Mouse (Mus musculus): ENCODE measurements around the gene Adamts2. TPM values are rescaled to one million over a fixed set of nuclear protein-coding genes. Genes with fewer than 3 reads are reported as not detected.

Gene Adamts2
- polyA plus RNA-seq, 1 experiment from 2014 or later = 25.7 TPM

- Histone ChIP-seq H3K4me3 (ENCODE audit: low read depth, low read length) (no peak overlapping the region), H3K27me3 (replicated peaks; ENCODE audit: control insufficient read depth, insufficient read depth, low read length) (no peaks in the 10 kb centered on the region), H3K4me1 (ENCODE audit: control insufficient read depth, insufficient read depth, low read length) (no peaks in the 10 kb centered on the region), H3K27ac (replicated peaks; ENCODE audit: low read depth, low read length) (no peak overlapping the region), H3K9me3 (ENCODE audit: control insufficient read depth, low read length) (peaks cover 15% of the 10 kb centered on the region), H3K9ac (ENCODE audit: low read depth, low read length) (no peak overlapping the region), H3K4me2 (ENCODE audit: low read depth, low read length) (no peak overlapping the region), H3K36me3 (ENCODE audit: control insufficient read depth, insufficient read depth, low read length) (no peaks in the 10 kb centered on the region)
- ATAC-seq (ENCODE audit: low read depth) = no peak
- no peak for DNase-seq (ENCODE audit: low spot score)
- 88% methylated on average over 4 of the region's 4 CpGs for WGBS
Measured at GRCm38 (mm10) chr11:50648143-50648807, 46.4 kb downstream of the Adamts2 start.

GRCm38 (mm10) chr11:50650037-50650436 lies 48.2 kb downstream of the Adamts2 start:
- H3K4me2 ChIP-seq (ENCODE audit: low read depth, low read length) = no peak overlapping the region
- H3K27me3 ChIP-seq (replicated peaks; ENCODE audit: control insufficient read depth, insufficient read depth, low read length) = no peaks in the 10 kb centered on the region
- H3K9me3 ChIP-seq (ENCODE audit: control insufficient read depth, low read length) = peaks cover 15% of the 10 kb centered on the region
- DNase-seq (ENCODE audit: low spot score) = no peak
- no peak overlapping the region for H3K27ac ChIP-seq (replicated peaks; ENCODE audit: low read depth, low read length)
- H3K4me3 ChIP-seq (ENCODE audit: low read depth, low read length) = no peak overlapping the region
- H3K9ac ChIP-seq (ENCODE audit: low read depth, low read length) = no peak overlapping the region
- no peak for ATAC-seq (ENCODE audit: low read depth)
- H3K36me3 ChIP-seq (ENCODE audit: control insufficient read depth, insufficient read depth, low read length) = no peaks in the 10 kb centered on the region
- WGBS = 87% methylated on average over 2 of the region's 2 CpGs
- H3K4me1 ChIP-seq (ENCODE audit: control insufficient read depth, insufficient read depth, low read length) = no peaks in the 10 kb centered on the region

GRCm38 (mm10) chr11:50653746-50654431 lies 52.0 kb downstream of the Adamts2 start:
- DNase-seq (ENCODE audit: low spot score) = no peak
- Histone ChIP-seq H3K9me3 (ENCODE audit: control insufficient read depth, low read length) (no peaks in the 10 kb centered on the region), H3K36me3 (ENCODE audit: control insufficient read depth, insufficient read depth, low read length) (no peaks in the 10 kb centered on the region), H3K4me3 (ENCODE audit: low read depth, low read length) (no peak overlapping the region), H3K27me3 (replicated peaks; ENCODE audit: control insufficient read depth, insufficient read depth, low read length) (no peaks in the 10 kb centered on the region), H3K4me2 (ENCODE audit: low read depth, low read length) (no peak overlapping the region), H3K9ac (ENCODE audit: low read depth, low read length) (no peak overlapping the region), H3K4me1 (ENCODE audit: control insufficient read depth, insufficient read depth, low read length) (no peaks in the 10 kb centered on the region), H3K27ac (replicated peaks; ENCODE audit: low read depth, low read length) (no peak overlapping the region)
- ATAC-seq (ENCODE audit: low read depth) = no peak
- WGBS = 82% methylated on average over 9 of the region's 9 CpGs

GRCm38 (mm10) chr11:50658826-50659225 lies 56.9 kb downstream of the Adamts2 start:
- Histone ChIP-seq H3K4me2 (ENCODE audit: low read depth, low read length) (no peak overlapping the region), H3K9ac (ENCODE audit: low read depth, low read length) (no peak overlapping the region), H3K27ac (replicated peaks; ENCODE audit: low read depth, low read length) (no peak overlapping the region), H3K9me3 (ENCODE audit: control insufficient read depth, low read length) (no peaks in the 10 kb centered on the region), H3K4me3 (ENCODE audit: low read depth, low read length) (no peak overlapping the region), H3K4me1 (ENCODE audit: control insufficient read depth, insufficient read depth, low read length) (no peaks in the 10 kb centered on the region), H3K27me3 (replicated peaks; ENCODE audit: control insufficient read depth, insufficient read depth, low read length) (no peaks in the 10 kb centered on the region), H3K36me3 (ENCODE audit: control insufficient read depth, insufficient read depth, low read length) (no peaks in the 10 kb centered on the region)
- ATAC-seq (ENCODE audit: low read depth) = no peak
- 73% methylated on average over 6 of the region's 6 CpGs for WGBS
- DNase-seq (ENCODE audit: low spot score) = no peak

GRCm38 (mm10) chr11:50662176-50662575 lies 60.3 kb downstream of the Adamts2 start:
- DNase-seq (ENCODE audit: low spot score) (no peak), ATAC-seq (ENCODE audit: low read depth) (no peak)
- Histone ChIP-seq H3K36me3 (ENCODE audit: control insufficient read depth, insufficient read depth, low read length) (no peaks in the 10 kb centered on the region), H3K4me3 (ENCODE audit: low read depth, low read length) (no peak overlapping the region), H3K4me2 (ENCODE audit: low read depth, low read length) (no peak overlapping the region), H3K9me3 (ENCODE audit: control insufficient read depth, low read length) (no peaks in the 10 kb centered on the region), H3K27me3 (replicated peaks; ENCODE audit: control insufficient read depth, insufficient read depth, low read length) (no peaks in the 10 kb centered on the region), H3K27ac (replicated peaks; ENCODE audit: low read depth, low read length) (no peak overlapping the region), H3K4me1 (ENCODE audit: control insufficient read depth, insufficient read depth, low read length) (no peaks in the 10 kb centered on the region), H3K9ac (ENCODE audit: low read depth, low read length) (no peak overlapping the region)
- 95% methylated on average over 3 of the region's 3 CpGs for WGBS

GRCm38 (mm10) chr11:50664826-50665225 lies 62.9 kb downstream of the Adamts2 start:
- Histone ChIP-seq H3K4me3 (ENCODE audit: low read depth, low read length) (no peak overlapping the region), H3K27ac (replicated peaks; ENCODE audit: low read depth, low read length) (no peak overlapping the region), H3K36me3 (ENCODE audit: control insufficient read depth, insufficient read depth, low read length) (no peaks in the 10 kb centered on the region), H3K9me3 (ENCODE audit: control insufficient read depth, low read length) (no peaks in the 10 kb centered on the region), H3K27me3 (replicated peaks; ENCODE audit: control insufficient read depth, insufficient read depth, low read length) (no peaks in the 10 kb centered on the region), H3K4me2 (ENCODE audit: low read depth, low read length) (no peak overlapping the region), H3K4me1 (ENCODE audit: control insufficient read depth, insufficient read depth, low read length) (no peaks in the 10 kb centered on the region), H3K9ac (ENCODE audit: low read depth, low read length) (no peak overlapping the region)
- DNase-seq (ENCODE audit: low spot score) (no peak), ATAC-seq (ENCODE audit: low read depth) (no peak)
- WGBS = 78% methylated on average over 4 of the region's 4 CpGs

GRCm38 (mm10) chr11:50669542-50670362 lies 67.9 kb downstream of the Adamts2 start:
- DNase-seq (ENCODE audit: low spot score) (peak; percentile 53), ATAC-seq (ENCODE audit: low read depth) (peak; percentile 35; the same call in 1 of the 2 replicates)
- 0 out of 2 replicates have a peak, but pooled peaks cover 6% of the 10 kb centered on the region for H3K4me1 ChIP-seq (ENCODE audit: control insufficient read depth, insufficient read depth, low read length)
- no peak overlapping the region for H3K4me3 ChIP-seq (ENCODE audit: low read depth, low read length)
- no peaks in the 10 kb centered on the region for H3K27me3 ChIP-seq (replicated peaks; ENCODE audit: control insufficient read depth, insufficient read depth, low read length)
- no peak overlapping the region for H3K27ac ChIP-seq (replicated peaks; ENCODE audit: low read depth, low read length)
- no peaks in the 10 kb centered on the region for H3K36me3 ChIP-seq (ENCODE audit: control insufficient read depth, insufficient read depth, low read length)
- no peak overlapping the region for H3K4me2 ChIP-seq (ENCODE audit: low read depth, low read length)
- no peaks in the 10 kb centered on the region for H3K9me3 ChIP-seq (ENCODE audit: control insufficient read depth, low read length)
- 71% methylated on average over 9 of the region's 9 CpGs for WGBS
- H3K9ac ChIP-seq (ENCODE audit: low read depth, low read length) = no peak overlapping the region

- Histone ChIP-seq H3K9ac (ENCODE audit: low read depth, low read length) (no peak overlapping the region), H3K27me3 (replicated peaks; ENCODE audit: control insufficient read depth, insufficient read depth, low read length) (no peaks in the 10 kb centered on the region), H3K36me3 (ENCODE audit: control insufficient read depth, insufficient read depth, low read length) (no peaks in the 10 kb centered on the region), H3K4me1 (ENCODE audit: control insufficient read depth, insufficient read depth, low read length) (0 out of 2 replicates have a peak, but pooled peaks cover 6% of the 10 kb centered on the region), H3K4me3 (ENCODE audit: low read depth, low read length) (no peak overlapping the region), H3K27ac (replicated peaks; ENCODE audit: low read depth, low read length) (no peak overlapping the region), H3K9me3 (ENCODE audit: control insufficient read depth, low read length) (no peaks in the 10 kb centered on the region), H3K4me2 (ENCODE audit: low read depth, low read length) (no peak overlapping the region)
- ATAC-seq (ENCODE audit: low read depth) (peak; percentile 20; the same call in 1 of the 2 replicates), DNase-seq (ENCODE audit: low spot score) (no peak)
- 57% methylated on average over 5 of the region's 5 CpGs for WGBS
Measured at GRCm38 (mm10) chr11:50670363-50670725, 68.5 kb downstream of the Adamts2 start.
